Mouse (Mus musculus) kidney, embryonic 16.5 days (tissue): ENCODE measurements around the gene Colgalt1. TPM values are rescaled to one million over a fixed set of nuclear protein-coding genes. Genes with fewer than 3 reads are reported as not detected.

Experiments
- ATAC-seq: fragments of 200-750 bp; cut with Nextera tagmentation; 2 replicates; pipeline ENCODE4 v1.8.0; 2017; ENCODE audit warnings: moderate TSS enrichment; ENCODE audit not compliant: low FRiP score, low TSS enrichment
- H3K27ac ChIP-seq: fragments of 300-500 bp; sonication (generic); 2 replicates; pipeline ENCODE4 v1.5.1; 2014; ENCODE audit warnings: low read length
- H3K27me3 ChIP-seq: fragments of 300-500 bp; sonication (generic); 2 replicates; pipeline ENCODE4 v1.6.1; 2014; ENCODE audit warnings: low read length, control low read depth, mixed read lengths; ENCODE audit not compliant: insufficient read depth
- H3K36me3 ChIP-seq: fragments of 300-500 bp; sonication (generic); 2 replicates; pipeline ENCODE4 v1.6.1; 2014; ENCODE audit warnings: low read length, control low read depth, mixed read lengths; ENCODE audit not compliant: insufficient read depth
- H3K4me1 ChIP-seq: fragments of 300-500 bp; sonication (generic); 2 replicates; pipeline ENCODE4 v1.6.1; 2014; ENCODE audit warnings: low read length, control low read depth, mixed read lengths; ENCODE audit not compliant: insufficient read depth
- H3K4me2 ChIP-seq: fragments of 300-500 bp; sonication (generic); replicated peaks from 2 replicates; pipeline ENCODE4 v1.6.1; 2014; ENCODE audit warnings: low read depth, low read length
- H3K4me3 ChIP-seq: fragments of 300-500 bp; sonication (generic); 2 replicates; pipeline ENCODE4 v1.5.1; 2014; ENCODE audit warnings: mild to moderate bottlenecking, low read length
- H3K9ac ChIP-seq: fragments of 300-500 bp; sonication (generic); replicated peaks from 2 replicates; pipeline ENCODE4 v1.6.1; 2014; ENCODE audit warnings: low read length
- H3K9me3 ChIP-seq: fragments of 300-500 bp; sonication (generic); 2 replicates; pipeline ENCODE4 v1.6.1; 2016; ENCODE audit warnings: low read length, control low read depth
- WGBS: fragments of 180-500 bp; shearing (Covaris S2); extraction: QIAGEN DNeasy Blood & Tissue Kit; methylation state at CpG from one replicate; pipeline ENCODE4 v1.1.7; 2014; 5-methylcytosine and 5-hydroxymethylcytosine counted together
- microRNA-seq: library from miRNA; unstranded; fragments of <30 nt; microRNA quantifications from one replicate; pipeline ENCODE4, GENCODE M21; 2016
- polyA plus RNA-seq: library from polyadenylated mRNA; unstranded; fragments of >200 nt; fragmentation: Nextera tagmentation; extraction: Ambion mirVana; gene quantifications from 2 replicates; pipeline ENCODE4 v1.2.1, GENCODE M21; 2015

The Colgalt1 gene
- polyA plus RNA-seq, 1 experiment from 2014 or later = 77.6 TPM

DNA sequence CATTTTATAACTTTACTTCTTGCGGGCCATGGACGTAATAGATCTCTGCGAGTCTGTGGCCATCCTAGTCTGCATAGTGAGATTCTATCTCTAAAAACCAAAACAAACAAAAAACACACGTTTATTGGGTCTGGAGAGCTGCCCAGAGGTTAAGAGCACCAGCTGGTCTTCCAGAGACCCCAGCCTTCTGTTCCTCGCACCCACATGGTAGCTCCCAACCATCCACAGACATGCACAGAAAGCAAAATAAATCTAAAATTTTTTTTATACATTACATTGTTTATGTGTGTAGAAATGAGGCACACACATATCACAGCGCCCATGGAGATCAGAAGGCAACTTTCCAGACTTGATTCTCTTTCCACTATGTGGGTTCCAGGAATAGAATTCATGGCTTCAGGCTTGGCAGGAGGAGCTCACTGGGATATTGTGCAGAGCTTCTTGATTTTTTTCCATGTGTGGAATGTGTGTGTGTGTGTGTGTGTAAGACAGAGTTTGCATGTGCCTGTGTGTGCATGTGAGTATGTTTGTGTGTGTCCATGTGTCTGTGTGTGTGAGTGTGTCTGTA lies 61.5 kb downstream of the Colgalt1 start:
- no peaks in the 10 kb centered on the region for H3K9me3 ChIP-seq
- ATAC-seq = no peak
- no peak overlapping the region; the same call in 1 of the 2 replicates for H3K9ac ChIP-seq
- H3K27ac ChIP-seq = no peak overlapping the region
- peak overlapping the region; percentile 98 for H3K4me2 ChIP-seq
- H3K4me3 ChIP-seq = peak overlapping the region; percentile 54; the same call in 1 of the 2 replicates
- H3K36me3 ChIP-seq = no peaks in the 10 kb centered on the region
- H3K27me3 ChIP-seq = peaks cover 38% of the 10 kb centered on the region
- WGBS = 52% methylated on average over 6 of the region's 6 CpGs
- peaks cover 36% of the 10 kb centered on the region for H3K4me1 ChIP-seq

DNA sequence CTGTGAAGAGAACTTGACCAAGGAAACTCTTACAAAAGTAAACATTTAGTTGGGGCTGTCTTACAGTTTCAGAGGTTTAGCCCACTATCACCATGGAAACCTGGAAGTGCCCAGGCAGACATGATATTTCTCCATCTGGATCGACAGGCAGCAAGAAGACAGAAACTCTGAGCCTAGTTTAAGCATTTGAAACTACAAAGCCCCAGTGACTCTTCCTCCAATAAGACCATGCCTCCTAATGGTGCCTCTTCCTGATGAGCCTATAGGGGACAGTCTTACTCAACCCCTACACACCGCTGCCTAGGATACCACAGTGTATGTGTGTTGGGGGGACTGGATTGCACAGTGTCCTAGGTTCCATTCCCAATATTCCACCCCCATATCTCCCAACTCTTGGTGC lies 63.3 kb downstream of the Colgalt1 start:
- H3K27ac ChIP-seq = no peak overlapping the region
- no peak overlapping the region for H3K9ac ChIP-seq
- H3K4me1 ChIP-seq = peaks cover 21% of the 10 kb centered on the region
- no peak overlapping the region for H3K4me2 ChIP-seq
- H3K36me3 ChIP-seq = no peaks in the 10 kb centered on the region
- H3K27me3 ChIP-seq = peaks cover 47% of the 10 kb centered on the region
- no peak for ATAC-seq
- H3K9me3 ChIP-seq = no peaks in the 10 kb centered on the region
- no peak overlapping the region for H3K4me3 ChIP-seq
- WGBS = 83% methylated on average over 2 of the region's 2 CpGs

Small RNA genes within 50 kb of the gene (microRNA-seq; reads per million reads assigned to microRNA genes)
- not detected for gene Mir6769b

Other genes with a start within 250 kb of the Colgalt1 start
- gene Use1, start 244.2 kb upstream of the Colgalt1 start, polyA plus RNA-seq = 109 and 111 TPM in 2 replicates
- gene Ocel1, start 239.7 kb upstream of the Colgalt1 start, polyA plus RNA-seq = 6.1 TPM in 2 replicates
- 65.4 and 82.9 TPM in 2 replicates for gene Nr2f6, start 229.0 kb upstream of the Colgalt1 start, polyA plus RNA-seq
- 29.8 and 31.2 TPM in 2 replicates for gene Ushbp1, start 215.2 kb upstream of the Colgalt1 start, polyA plus RNA-seq
- gene Babam1, start 214.1 kb upstream of the Colgalt1 start, polyA plus RNA-seq = 116 and 120 TPM in 2 replicates
- gene Ankle1, start 205.0 kb upstream of the Colgalt1 start, polyA plus RNA-seq = 47.4 and 58.3 TPM in 2 replicates
- 41.9 and 46.6 TPM in 2 replicates for gene Abhd8, start 147.3 kb upstream of the Colgalt1 start, polyA plus RNA-seq
- 170 and 178 TPM in 2 replicates for gene Mrpl34, start 146.0 kb upstream of the Colgalt1 start, polyA plus RNA-seq
- 110 and 115 TPM in 2 replicates for gene Dda1, start 141.8 kb upstream of the Colgalt1 start, polyA plus RNA-seq
- gene Ano8, start 125.0 kb upstream of the Colgalt1 start, polyA plus RNA-seq = 0.81 and 1.0 TPM in 2 replicates
- gene Gtpbp3, start 122.9 kb upstream of the Colgalt1 start, polyA plus RNA-seq = 22.2 and 22.5 TPM in 2 replicates
- 165 TPM in 2 replicates for gene Plvap, start 99.2 kb upstream of the Colgalt1 start, polyA plus RNA-seq
- gene Ccdc194, start 85.3 kb upstream of the Colgalt1 start, polyA plus RNA-seq = 0.15 and 0.61 TPM in 2 replicates
- gene Bst2, start 73.5 kb upstream of the Colgalt1 start, polyA plus RNA-seq = 53.6 and 55.6 TPM in 2 replicates
- gene Mvb12a, start 68.1 kb upstream of the Colgalt1 start, polyA plus RNA-seq = 114 and 118 TPM in 2 replicates
- gene Tmem221, start 52.1 kb upstream of the Colgalt1 start, polyA plus RNA-seq = 16.3 and 16.7 TPM in 2 replicates
- gene Nxnl1, start 44.4 kb upstream of the Colgalt1 start, polyA plus RNA-seq = 0.24 and 0.31 TPM in 2 replicates
- gene Slc27a1, start 42.1 kb upstream of the Colgalt1 start, polyA plus RNA-seq = 49.8 and 56.2 TPM in 2 replicates
- gene Pgls, start 18.8 kb upstream of the Colgalt1 start, polyA plus RNA-seq = 244 and 252 TPM in 2 replicates
- gene Fam129c, start 13.3 kb upstream of the Colgalt1 start, polyA plus RNA-seq = 4.6 and 5.3 TPM in 2 replicates
- 0.55 and 0.94 TPM in 2 replicates for gene Unc13a, start 60.8 kb downstream of the Colgalt1 start, polyA plus RNA-seq
- 6.6 and 7.5 TPM in 2 replicates for gene Jak3, start 65.3 kb downstream of the Colgalt1 start, polyA plus RNA-seq
- 1.3 and 7.7 TPM in 2 replicates for gene Insl3, start 78.2 kb downstream of the Colgalt1 start, polyA plus RNA-seq
- gene B3gnt3, start 90.8 kb downstream of the Colgalt1 start, polyA plus RNA-seq = 3.3 and 4.2 TPM in 2 replicates
- gene Fcho1, start 114.7 kb downstream of the Colgalt1 start, polyA plus RNA-seq = 8.6 and 8.7 TPM in 2 replicates